13 mouse cellular contexts compared by ENCODE assay signal in the genomic region with DNA sequence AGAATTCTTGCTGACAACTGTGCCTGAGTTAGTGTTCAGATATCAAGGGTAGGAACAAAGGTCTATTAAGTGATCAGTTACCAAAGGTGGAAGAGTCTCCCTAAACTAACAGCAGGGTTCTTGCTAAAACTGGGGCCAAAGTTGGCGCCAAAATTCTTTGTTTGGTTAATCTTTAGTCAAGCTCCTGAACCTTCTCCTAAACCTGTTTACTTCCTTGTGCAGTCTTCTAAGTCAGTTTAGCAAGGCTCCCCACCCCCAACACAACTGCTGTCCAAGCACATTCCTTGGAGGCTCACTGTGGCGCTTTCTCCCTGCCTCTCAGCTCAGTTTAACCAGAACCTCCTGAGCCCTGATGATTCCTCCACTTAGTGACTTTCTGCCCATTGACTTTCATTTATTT. TPM values are rescaled to one million over a fixed set of nuclear protein-coding genes. Genes with fewer than 3 reads are reported as not detected.
DNase-seq lines count a peak whose midpoint lies in the region; ATAC-seq and TF ChIP-seq lines count a peak whose summit lies in the region.
"Had no signal": no experiment of that assay in that cellular context is flagged by ENCODE, and none has a peak within 500 bp of the region (broad histone marks: within the 10 kb centered on the region; RNA-seq: fewer than 3 reads in every experiment).

No protein-coding gene starts in this region.

- no peak overlapping the region for H3K9ac ChIP-seq in ES-E14 (ENCODE audit: insufficient read depth, low read depth, low read length, poor library complexity, severe bottlenecking)
- H3K9ac ChIP-seq in embryonic facial prominence, embryonic 14.5 days (ENCODE audit: low read depth, low read length) = no peak overlapping the region
- H3K9ac ChIP-seq in kidney, postnatal 0 days (ENCODE audit: low read depth, low read length) = no peak overlapping the region
- H3K9ac ChIP-seq in forebrain, embryonic 14.5 days (ENCODE audit: low read length) = no peak overlapping the region
- H3K9ac ChIP-seq: hindbrain, embryonic 13.5 days; limb, embryonic 13.5 days had no signal

- H3K9me3 ChIP-seq in ES-E14 (ENCODE audit: control insufficient read depth, insufficient read depth, low read depth, low read length) = no peaks in the 10 kb centered on the region
- no peaks in the 10 kb centered on the region for H3K9me3 ChIP-seq in embryonic facial prominence, embryonic 14.5 days (ENCODE audit: control insufficient read depth, low read length)
- no peaks in the 10 kb centered on the region for H3K9me3 ChIP-seq in kidney, postnatal 0 days (replicated peaks; ENCODE audit: low read length)
- H3K9me3 ChIP-seq in forebrain, embryonic 14.5 days (replicated peaks; ENCODE audit: control insufficient read depth, low read length) = no peaks in the 10 kb centered on the region
- H3K9me3 ChIP-seq: hindbrain, embryonic 13.5 days; limb, embryonic 13.5 days; megakaryocyte, embryonic 14.5 days had no signal

- no peak for TF ChIP-seq CTCF in kidney, postnatal 0 days (IDR thresholded peaks at IDR 0.05; ENCODE audit: low read depth)
- no peak for TF ChIP-seq CTCF in gastrocnemius, adult 2 months (IDR thresholded peaks at IDR 0.05)

- H3K4me1 ChIP-seq in ES-E14 (ENCODE audit: control insufficient read depth in 2 of 2, insufficient read depth in 2 of 2, low read length in 2 of 2, poor library complexity in 1 of 2) = no peaks in the 10 kb centered on the region
- H3K4me1 ChIP-seq in embryonic facial prominence, embryonic 14.5 days (ENCODE audit: control insufficient read depth, insufficient read depth, low read length) = no peaks in the 10 kb centered on the region
- no peaks in the 10 kb centered on the region for H3K4me1 ChIP-seq in kidney, postnatal 0 days (replicated peaks; ENCODE audit: insufficient read depth, low read length)
- H3K4me1 ChIP-seq in forebrain, embryonic 14.5 days (ENCODE audit: control insufficient read depth, insufficient read depth, low read length) = no peaks in the 10 kb centered on the region
- H3K4me1 ChIP-seq: hindbrain, embryonic 13.5 days; limb, embryonic 13.5 days; megakaryocyte, embryonic 14.5 days had no signal

- H3K27me3 ChIP-seq in embryonic facial prominence, embryonic 14.5 days (replicated peaks; ENCODE audit: control insufficient read depth, insufficient read depth, low read length) = no peaks in the 10 kb centered on the region
- no peaks in the 10 kb centered on the region for H3K27me3 ChIP-seq in kidney, postnatal 0 days (ENCODE audit: insufficient read depth, low read length)
- H3K27me3 ChIP-seq in forebrain, embryonic 14.5 days (replicated peaks; ENCODE audit: control insufficient read depth, insufficient read depth, low read length) = no peaks in the 10 kb centered on the region

- WGBS in embryonic facial prominence, embryonic 14.5 days = 27% methylated on average over 2 of the region's 2 CpGs
- 20% methylated on average over 2 of the region's 2 CpGs for WGBS in kidney, postnatal 0 days
- 25% methylated on average over 2 of the region's 2 CpGs for WGBS in forebrain, embryonic 14.5 days

- H3K36me3 ChIP-seq in ES-E14 (ENCODE audit: control insufficient read depth, insufficient read depth, low read length, poor library complexity, severe bottlenecking) = no peaks in the 10 kb centered on the region
- H3K36me3 ChIP-seq in embryonic facial prominence, embryonic 14.5 days (ENCODE audit: control insufficient read depth, insufficient read depth, low read length) = no peaks in the 10 kb centered on the region
- no peaks in the 10 kb centered on the region for H3K36me3 ChIP-seq in kidney, postnatal 0 days (ENCODE audit: insufficient read depth, low read length)
- no peaks in the 10 kb centered on the region for H3K36me3 ChIP-seq in forebrain, embryonic 14.5 days (ENCODE audit: control insufficient read depth, insufficient read depth, low read length)
- H3K36me3 ChIP-seq: hindbrain, embryonic 13.5 days; limb, embryonic 13.5 days had no signal

- in situ Hi-C loops in ES-E14 (cut with MboI; ENCODE audit: low sequenced_read_pairs in 2 of 2, unreplicated experiment in 2 of 2) = no loop called here

- ATAC-seq in embryonic facial prominence, embryonic 14.5 days (ENCODE audit: low read depth) = no peak
- 0 out of 2 replicates have a peak, but pooled peaks have one; percentile 46 for ATAC-seq in kidney, postnatal 0 days (replicated peaks; ENCODE audit: low FRiP score, low read depth)
- ATAC-seq in forebrain, embryonic 14.5 days = no peak

- intact Hi-C loops in gastrocnemius, adult 2 months (cut with DNase I) = no loop called here

- H3K4me3 ChIP-seq in ES-E14 (ENCODE audit: insufficient read depth in 1 of 2, low read depth in 1 of 2, low read length in 2 of 2, poor library complexity in 1 of 2, severe bottlenecking in 1 of 2) = no peak overlapping the region
- H3K4me3 ChIP-seq in embryonic facial prominence, embryonic 14.5 days (ENCODE audit: low read depth, low read length) = no peak overlapping the region
- no peak overlapping the region for H3K4me3 ChIP-seq in kidney, postnatal 0 days (replicated peaks; ENCODE audit: low read depth, low read length)
- H3K4me3 ChIP-seq in forebrain, embryonic 14.5 days (ENCODE audit: low read depth, low read length) = no peak overlapping the region
- no peak overlapping the region for H3K4me3 ChIP-seq in gastrocnemius, adult 2 months
- H3K4me3 ChIP-seq: hindbrain, embryonic 13.5 days; limb, embryonic 13.5 days; megakaryocyte, embryonic 14.5 days had no signal

- H3K4me2 ChIP-seq in embryonic facial prominence, embryonic 14.5 days (ENCODE audit: low read depth, low read length) = no peak overlapping the region
- H3K4me2 ChIP-seq in kidney, postnatal 0 days (ENCODE audit: low read length) = no peak overlapping the region
- H3K4me2 ChIP-seq in forebrain, embryonic 14.5 days (ENCODE audit: low read length) = no peak overlapping the region
- H3K4me2 ChIP-seq: heart, embryonic 11.5 days; hindbrain, embryonic 13.5 days; limb, embryonic 13.5 days had no signal

- peak; percentile 62 for DNase-seq in 3T3-L1 (ENCODE audit: low read depth, low spot score)
- DNase-seq in ES-E14 (ENCODE audit: low read depth, low spot score) = no peak
- DNase-seq in embryonic facial prominence, embryonic 14.5 days (ENCODE audit: low spot score) = peak; percentile 43
- DNase-seq in kidney, postnatal 0 days (ENCODE audit: low spot score) = peak; percentile 52
- DNase-seq in forebrain, embryonic 14.5 days (ENCODE audit: low spot score) = no peak
- no peak for DNase-seq in retina, postnatal 1 day
- no peak for DNase-seq in gastrocnemius, adult 2 months

- H3K27ac ChIP-seq in ES-E14 (ENCODE audit: insufficient read depth, low read depth, low read length, poor library complexity, severe bottlenecking) = no peak overlapping the region
- H3K27ac ChIP-seq in embryonic facial prominence, embryonic 14.5 days (replicated peaks; ENCODE audit: low read depth, low read length) = peak overlapping the region; percentile 39; the same call in 1 of the 2 replicates
- H3K27ac ChIP-seq in kidney, postnatal 0 days = peak overlapping the region; percentile 50
- no peak overlapping the region for H3K27ac ChIP-seq in forebrain, embryonic 14.5 days (ENCODE audit: low read depth, low read length)
- H3K27ac ChIP-seq in gastrocnemius, adult 2 months = no peak overlapping the region
- H3K27ac ChIP-seq: hindbrain, embryonic 13.5 days; limb, embryonic 13.5 days had no signal

TF ChIP-seq in ES-E14, 5 proteins besides CTCF, POLR2A, EP300 and RAD21:
- TF ChIP-seq CHD2 (IDR thresholded peaks at IDR 0.05; ENCODE audit: low read depth, low read length) = no peak
- no peak for TF ChIP-seq ZC3H11A (IDR thresholded peaks at IDR 0.05; ENCODE audit: borderline replicate concordance, low read depth, low read length)
- TF ChIP-seq MAFK (IDR thresholded peaks at IDR 0.05; ENCODE audit: insufficient read depth, low read depth, low read length) = peak; percentile 54; the same call in 1 of the 2 replicates
TF ChIP-seq in ES-E14: peak in this region for 1.

RNA-seq across cellular contexts. Expression of a gene that starts 22.6 kb away (rescaled TPM):
- not detected in 2 replicates for total RNA-seq in ES-E14 (2012; rRNA removed)
- not detected in 2 replicates for polyA plus RNA-seq in embryonic facial prominence, embryonic 14.5 days (2014; fragmentation: Nextera tagmentation; extraction: Ambion mirVana)
- polyA plus RNA-seq in kidney, postnatal 0 days (2015; fragmentation: Nextera tagmentation; extraction: Ambion mirVana) = not detected in 2 replicates
- not detected in 2 replicates for polyA plus RNA-seq in forebrain, embryonic 14.5 days (2014; fragmentation: Nextera tagmentation; extraction: Ambion mirVana)
- total RNA-seq in gastrocnemius, adult 2 months (2021) = not detected
- total RNA-seq: adrenal gland, adult 18-20 months; layer of hippocampus, postnatal 10 days had no signal
- polyA plus RNA-seq: heart, embryonic 11.5 days; hindbrain, embryonic 13.5 days; limb, embryonic 13.5 days had no signal

Comparison
In these comparisons a context has a peak if more than half of its experiments do, and no peak if none do; other contexts are left out.
1. DNase-seq: peak in 3T3-L1 (single experiment), embryonic facial prominence, embryonic 14.5 days (single experiment) and kidney, postnatal 0 days (single experiment); none in ES-E14 (single experiment), forebrain, embryonic 14.5 days (single experiment), retina, postnatal 1 day (single experiment) and gastrocnemius, adult 2 months (single experiment).
2. H3K27ac ChIP-seq: peak in embryonic facial prominence, embryonic 14.5 days (single experiment) and kidney, postnatal 0 days (single experiment); none in ES-E14 (single experiment), forebrain, embryonic 14.5 days (single experiment) and gastrocnemius, adult 2 months (single experiment).